Mouse (Mus musculus) liver, embryonic 14.5 days (tissue): ENCODE measurements around the gene Dvl2.

ENCODE experiments used
- CTCF ChIP-seq: IDR thresholded peaks from 2 replicates; pipeline ENCODE4 v1.5.1; 2016; ENCODE audit warnings: antibody characterized with exemption, low read depth, control low read depth
- EP300 ChIP-seq: IDR thresholded peaks from 2 replicates; pipeline ENCODE4 v1.6.1; 2016; ENCODE audit warnings: antibody characterized with exemption, low read depth

GRCm38 (mm10) chr11:70059930-70060329 is 59.5 kb downstream of the Dvl2 start:
- TF ChIP-seq CTCF (no peak), EP300 (no peak)
